9 mouse cellular contexts compared by ENCODE assay signal in the genomic region with DNA sequence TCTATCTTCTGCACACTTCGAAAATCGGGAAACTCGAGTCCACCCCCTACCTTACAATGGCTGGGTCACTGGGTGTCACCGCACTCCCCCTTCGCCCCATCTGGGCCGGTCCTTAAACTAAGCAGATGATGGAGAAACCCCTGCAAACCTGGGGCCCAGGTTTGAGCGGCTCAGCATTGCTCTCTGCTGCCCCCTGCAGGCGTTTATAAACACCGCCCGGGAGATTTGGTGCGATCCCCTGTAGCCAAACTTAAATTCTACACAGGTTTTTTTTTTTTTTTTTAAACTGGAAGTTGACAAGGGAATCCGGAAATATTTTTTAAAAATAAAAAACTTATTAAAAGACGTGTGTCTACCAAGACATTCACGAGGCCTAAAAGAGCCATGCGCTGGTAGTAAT. TPM values are rescaled to one million over a fixed set of nuclear protein-coding genes. Genes with fewer than 3 reads are reported as not detected.
DNase-seq lines count a peak whose midpoint lies in the region; ATAC-seq and TF ChIP-seq lines count a peak whose summit lies in the region.
"Had no signal": no experiment of that assay in that cellular context is flagged by ENCODE, and none has a peak within 500 bp of the region (broad histone marks: within the 10 kb centered on the region; RNA-seq: fewer than 3 reads in every experiment).

No protein-coding gene starts in this region.

- H3K9me3 ChIP-seq in embryonic facial prominence, embryonic 14.5 days (ENCODE audit: control insufficient read depth, low read length): no peaks in the 10 kb centered on the region
- no peaks in the 10 kb centered on the region for H3K9me3 ChIP-seq in limb, embryonic 11.5 days (ENCODE audit: control insufficient read depth, low read length)
- H3K9me3 ChIP-seq: limb, embryonic 15.5 days had no signal

- no peaks in the 10 kb centered on the region for H3K4me1 ChIP-seq in embryonic facial prominence, embryonic 14.5 days (ENCODE audit: control insufficient read depth, insufficient read depth, low read length)
- H3K4me1 ChIP-seq in limb, embryonic 11.5 days (ENCODE audit: control insufficient read depth, insufficient read depth, low read length): no peaks in the 10 kb centered on the region
- no peaks in the 10 kb centered on the region for H3K4me1 ChIP-seq in small intestine, adult 2 months (ENCODE audit: control insufficient read depth, insufficient read depth, insufficient read length, low read length)

- H3K4me3 ChIP-seq in embryonic facial prominence, embryonic 14.5 days (ENCODE audit: low read depth, low read length): no peak overlapping the region
- H3K4me3 ChIP-seq in limb, embryonic 11.5 days (ENCODE audit: low read depth, low read length): no peak overlapping the region
- no peak overlapping the region for H3K4me3 ChIP-seq in small intestine, adult 2 months (ENCODE audit: low read depth, low read length)
- H3K4me3 ChIP-seq: limb, embryonic 15.5 days had no signal

- no peaks in the 10 kb centered on the region for H3K36me3 ChIP-seq in embryonic facial prominence, embryonic 14.5 days (ENCODE audit: control insufficient read depth, insufficient read depth, low read length)
- no peaks in the 10 kb centered on the region for H3K36me3 ChIP-seq in limb, embryonic 11.5 days (ENCODE audit: control insufficient read depth, insufficient read depth, low read length)
- H3K36me3 ChIP-seq in small intestine, adult 2 months (ENCODE audit: control insufficient read depth, insufficient read depth, low read length): no peaks in the 10 kb centered on the region
- H3K36me3 ChIP-seq: limb, embryonic 15.5 days had no signal

- TF ChIP-seq POLR2A in small intestine, adult 2 months (IDR thresholded peaks at IDR 0.05; ENCODE audit: low read depth, low read length): no peak

- peak; percentile 88; the same call in 1 of the 2 replicates for TF ChIP-seq CTCF in small intestine, adult 2 months (IDR thresholded peaks at IDR 0.05; ENCODE audit: extremely low read depth, insufficient read length, insufficient replicate concordance, low read depth, low read length)

- peak; percentile 43 to 65 for DNase-seq in heart, postnatal 14 days
- DNase-seq in heart, adult 11 months: no peak
- peak; percentile 24 for DNase-seq in urinary bladder, postnatal 14 days (ENCODE audit: low spot score)
- no peak for DNase-seq in urinary bladder, postnatal 4 days (ENCODE audit: low spot score in 2 of 2)
- DNase-seq in embryonic facial prominence, embryonic 14.5 days (ENCODE audit: low spot score): peak; percentile 51
- DNase-seq in limb, embryonic 11.5 days (ENCODE audit: low spot score): peak; percentile 81
- DNase-seq in Muller cell, postnatal 12 days (ENCODE audit: inconsistent ontology term): no peak

- no peak overlapping the region for H3K27ac ChIP-seq in embryonic facial prominence, embryonic 14.5 days (replicated peaks; ENCODE audit: low read depth, low read length)
- H3K27ac ChIP-seq in limb, embryonic 11.5 days (replicated peaks; ENCODE audit: low read depth, low read length): no peak overlapping the region
- no peak overlapping the region for H3K27ac ChIP-seq in small intestine, adult 2 months (ENCODE audit: insufficient read depth, low read depth, low read length)
- H3K27ac ChIP-seq: limb, embryonic 15.5 days had no signal

- H3K27me3 ChIP-seq in embryonic facial prominence, embryonic 14.5 days (replicated peaks; ENCODE audit: control insufficient read depth, insufficient read depth, low read length): no peaks in the 10 kb centered on the region
- no peaks in the 10 kb centered on the region for H3K27me3 ChIP-seq in limb, embryonic 11.5 days (ENCODE audit: control insufficient read depth, insufficient read depth, low read length)
- no peaks in the 10 kb centered on the region for H3K27me3 ChIP-seq in small intestine, adult 2 months (ENCODE audit: control insufficient read depth, insufficient read depth, low read length)
- H3K27me3 ChIP-seq: limb, embryonic 15.5 days had no signal

- H3K4me2 ChIP-seq in embryonic facial prominence, embryonic 14.5 days (ENCODE audit: low read depth, low read length): no peak overlapping the region
- H3K4me2 ChIP-seq in limb, embryonic 11.5 days (ENCODE audit: low read depth, severe bottlenecking): no peak overlapping the region
- H3K4me2 ChIP-seq: limb, embryonic 15.5 days had no signal

- WGBS in embryonic facial prominence, embryonic 14.5 days: 10% methylated on average over 14 of the region's 15 CpGs
- WGBS in limb, embryonic 11.5 days: 14% methylated on average over 15 of the region's 15 CpGs
- WGBS in small intestine, adult 2 months: 11% methylated on average over 15 of the region's 15 CpGs

- intact Hi-C loops in heart, postnatal 14 days (cut with DNase I): loop anchor here (1.0 to 5.0 kb wide), 3 partner anchors 89 to 353 kb away; no protein-coding TSS in a partner anchor

- ATAC-seq in embryonic facial prominence, embryonic 14.5 days (ENCODE audit: low read depth): 0 out of 2 replicates have a peak, but pooled peaks have one; percentile 22
- 0 out of 2 replicates have a peak, but pooled peaks have one; percentile 39 for ATAC-seq in limb, embryonic 11.5 days (ENCODE audit: insufficient number of reproducible peaks, low FRiP score, low TSS enrichment, low read depth)

- no peak overlapping the region for H3K9ac ChIP-seq in embryonic facial prominence, embryonic 14.5 days (ENCODE audit: low read depth, low read length)
- H3K9ac ChIP-seq in limb, embryonic 11.5 days (ENCODE audit: low read length): no peak overlapping the region
- H3K9ac ChIP-seq: limb, embryonic 15.5 days had no signal

RNA-seq across cellular contexts. Expression of gene Hspb8, which starts 53.3 kb away (rescaled TPM):
- total RNA-seq in heart, postnatal 14 days (2021): 100 to 1,000 TPM; 234 to 252 TPM
- 18.4 and 27.3 TPM in 2 replicates for polyA plus RNA-seq in embryonic facial prominence, embryonic 14.5 days (2014; fragmentation: Nextera tagmentation; extraction: Ambion mirVana)
- polyA plus RNA-seq in limb, embryonic 11.5 days (2014; fragmentation: Nextera tagmentation; extraction: Ambion mirVana): 10.4 and 11.8 TPM in 2 replicates
- polyA plus RNA-seq in small intestine, adult 2 months (2012; rRNA removed): 7.6 and 7.8 TPM in 2 replicates

Comparison
In these comparisons a context has a peak if more than half of its experiments do, and no peak if none do; other contexts are left out.
1. DNase-seq: peak in heart, postnatal 14 days (2 of 2), urinary bladder, postnatal 14 days (single experiment), embryonic facial prominence, embryonic 14.5 days (single experiment) and limb, embryonic 11.5 days (single experiment); none in heart, adult 11 months (single experiment), urinary bladder, postnatal 4 days (0 of 2) and Muller cell, postnatal 12 days (single experiment).